Mouse (Mus musculus): Measurements from ENCODE around the gene Trpm3.

DNA sequence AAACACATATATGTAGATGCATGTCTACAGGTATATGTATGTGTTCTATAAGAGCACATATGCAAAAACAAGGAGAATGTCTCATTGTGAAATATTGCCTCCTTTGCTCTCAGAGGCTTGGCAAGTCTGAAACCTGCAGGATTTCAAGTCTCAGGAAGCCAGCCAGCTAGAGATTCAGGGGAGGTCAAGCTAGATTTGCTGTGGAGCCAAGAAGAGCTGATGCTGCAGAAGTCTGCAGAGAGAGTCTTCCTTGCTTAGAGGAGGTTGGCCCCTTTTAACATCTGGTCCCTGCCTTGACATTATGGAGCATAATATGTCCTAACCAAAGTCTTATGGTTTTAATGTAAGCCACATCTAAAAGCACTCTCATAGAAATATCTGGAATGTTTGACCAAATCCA, 323.2 kb downstream of the Trpm3 start:
- TF ChIP-seq POLR2A (IDR thresholded peaks at IDR 0.05; ENCODE audit: insufficient read depth, low read length) (no peak), EP300 (IDR thresholded peaks at IDR 0.05; ENCODE audit: insufficient read depth, low read depth, low read length) (no peak), CTCF (IDR thresholded peaks at IDR 0.05; ENCODE audit: low read depth, low read length) (no peak)
